Mouse (Mus musculus) G1E (cell line): ENCODE data around the gene Gm42372. TPM values are rescaled to one million over a fixed set of nuclear protein-coding genes. Genes with fewer than 3 reads are reported as not detected.

ENCODE experiments used
- ATAC-seq: 2 replicates; pipeline ENCODE4 v1.8.0; 2016; ENCODE audit warnings: mild to moderate bottlenecking; ENCODE audit not compliant: insufficient number of reproducible peaks, poor library complexity, low FRiP score, severe bottlenecking; ENCODE audit errors: extremely low read depth
- DNase-seq: peaks from one replicate; pipeline ENCODE4 v3.0.0; 2012; ENCODE audit warnings: low spot score
- H3K27me3 ChIP-seq: 2 replicates; pipeline ENCODE4 v1.6.1; 2012; ENCODE audit warnings: mild to moderate bottlenecking, low read length, inconsistent platforms; ENCODE audit not compliant: insufficient read depth
- H3K36me3 ChIP-seq: replicated peaks from 2 replicates; pipeline ENCODE3; 2012; ENCODE audit warnings: mild to moderate bottlenecking, inconsistent platforms
- H3K4me1 ChIP-seq: 2 replicates; pipeline ENCODE4 v1.6.1; 2012; ENCODE audit warnings: low read depth, low read length, inconsistent platforms, mixed read lengths; ENCODE audit not compliant: insufficient read depth
- H3K4me3 ChIP-seq: 2 replicates; pipeline ENCODE4 v1.5.1; 2012; ENCODE audit warnings: low read depth, mild to moderate bottlenecking, inconsistent platforms, low read length, moderate library complexity, mixed read lengths
- H3K9me3 ChIP-seq: replicated peaks from 2 replicates; pipeline ENCODE4 v1.6.1; 2012; ENCODE audit warnings: inconsistent platforms
- CTCF ChIP-seq: IDR thresholded peaks from 2 replicates; pipeline ENCODE4 v1.5.1; 2012; ENCODE audit warnings: low read depth, low read length, inconsistent platforms, mixed read lengths
- GATA1 ChIP-seq: IDR thresholded peaks from 2 replicates; pipeline ENCODE4 v1.6.1; 2012; ENCODE audit warnings: borderline replicate concordance, low read length, inconsistent platforms, mixed read lengths
- GATA2 ChIP-seq: IDR thresholded peaks from 2 replicates; pipeline ENCODE4 v1.6.1; 2012; ENCODE audit warnings: low read depth, low read length, inconsistent platforms, borderline replicate concordance
- POLR2AphosphoS5 ChIP-seq: IDR thresholded peaks from 2 replicates; pipeline ENCODE4 v1.6.1; 2012; ENCODE audit warnings: low read depth, low read length, inconsistent platforms; ENCODE audit not compliant: insufficient replicate concordance
- TAL1 ChIP-seq: conservative IDR thresholded peaks from 2 replicates; pipeline ENCODE4 v1.6.1; 2012; ENCODE audit warnings: low read depth, low read length, inconsistent platforms, mixed read lengths
- polyA plus RNA-seq: library from polyadenylated mRNA; stranded (reverse); fragments of >175 nt; gene quantifications from 2 replicates; pipeline ENCODE4 v1.2.3, GENCODE M21; 2012
- total RNA-seq, 2 experiments: library from RNA; stranded (forward) in 1 of 2; stranded (reverse) in 1 of 2; fragments of 200-1000 nt in 1 of 2; fragments of >200 nt in 1 of 2; fragmentation: Nextera tagmentation in 1 of 2; gene quantifications; 2 replicates each; pipeline ENCODE4 v1.2.3; 2014 to 2017

The Gm42372 gene
- total and polyA plus RNA-seq, 3 experiments, result 0.22 TPM; not detected in 2

DNA sequence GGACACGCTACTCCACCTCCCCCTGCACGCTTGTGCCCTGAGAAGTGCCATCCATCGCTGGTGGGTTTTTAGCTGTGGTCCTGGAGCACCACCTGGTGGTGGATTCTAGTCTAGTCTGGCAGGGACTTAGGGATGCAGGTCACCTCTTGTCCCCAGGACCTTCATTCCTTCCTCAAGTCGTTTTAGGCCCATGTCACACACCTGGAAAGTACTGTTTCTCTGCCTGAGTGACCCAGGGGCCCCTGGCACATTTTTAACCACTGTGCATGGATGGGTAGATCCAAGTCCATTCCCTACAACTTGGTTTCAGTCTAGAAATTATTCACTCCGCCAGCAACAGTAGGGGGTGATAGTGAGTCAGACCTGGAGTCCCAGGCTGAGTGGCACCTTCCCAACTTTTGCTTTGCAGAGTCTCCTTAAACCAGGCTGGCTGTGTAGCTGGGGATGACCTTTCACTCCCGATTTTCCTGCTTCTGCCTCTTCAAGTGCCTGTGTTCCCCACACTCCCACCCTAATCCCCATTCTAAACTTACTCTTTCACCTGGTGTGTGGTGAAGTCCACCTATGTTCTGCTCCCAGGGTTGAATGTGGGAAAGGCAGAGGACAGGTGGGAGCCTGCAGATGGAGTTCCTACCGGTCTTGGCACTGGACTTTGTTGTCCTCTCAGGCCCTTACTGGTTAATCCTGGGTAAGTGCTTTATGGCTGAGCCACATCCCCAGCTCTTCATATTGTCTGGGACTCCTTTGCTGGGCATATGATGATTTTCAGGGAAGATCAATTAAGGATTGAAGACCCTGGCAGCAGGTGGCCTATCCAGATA lies 19.7 kb downstream of the Gm42372 start:
- H3K4me3 ChIP-seq, result no peak overlapping the region
- DNase-seq (peak; percentile 40), ATAC-seq (no peak)
- peaks cover 66% of the 10 kb centered on the region for H3K4me1 ChIP-seq
- TF ChIP-seq GATA2, result no peak
- TF ChIP-seq CTCF, result peak; percentile 58
- H3K27me3 ChIP-seq, result no peaks in the 10 kb centered on the region
- H3K36me3 ChIP-seq, result peaks cover 53% of the 10 kb centered on the region
- no peaks in the 10 kb centered on the region for H3K9me3 ChIP-seq

DNA sequence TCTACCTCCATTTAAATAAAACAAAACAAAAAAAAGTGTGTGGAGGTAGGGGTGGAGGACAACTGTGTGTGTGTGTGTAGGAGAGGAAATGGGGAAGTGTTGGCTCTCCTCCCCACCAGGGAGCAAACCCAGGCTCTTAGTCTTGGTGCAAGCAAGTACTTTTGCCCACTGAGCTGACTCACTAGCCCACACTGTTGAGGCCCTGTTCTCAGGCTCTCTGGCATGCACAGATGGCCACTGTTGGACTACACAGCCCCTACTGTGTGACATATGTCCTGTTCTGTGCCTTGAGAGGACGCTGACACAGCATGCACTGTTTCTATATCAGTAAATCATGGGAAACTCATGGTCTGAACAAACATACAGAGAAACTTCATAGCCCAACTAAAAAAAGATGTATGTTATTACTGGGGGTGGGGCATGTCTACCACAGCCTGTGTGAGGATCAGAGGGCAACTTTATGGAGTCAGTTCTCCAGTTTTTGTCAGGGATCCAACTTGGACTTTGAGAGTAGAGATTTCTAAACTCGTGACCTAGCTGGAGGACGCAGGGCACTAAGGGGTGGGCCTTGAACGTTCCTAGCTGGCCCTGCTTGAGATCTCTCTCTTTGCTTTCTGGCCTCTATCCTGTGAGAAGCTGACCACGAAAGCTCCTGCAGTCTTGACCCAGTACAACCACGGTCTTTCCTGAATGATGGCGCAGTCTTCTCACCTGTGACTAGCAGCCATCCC lies 20.5 kb downstream of the Gm42372 start:
- DNase-seq (no peak), ATAC-seq (peak; percentile 15; the same call in 1 of the 2 replicates)
- no peak for TF ChIP-seq CTCF
- TF ChIP-seq GATA1, result no peak
- Histone ChIP-seq H3K27me3 (no peaks in the 10 kb centered on the region), H3K4me3 (no peak overlapping the region), H3K4me1 (peaks cover 58% of the 10 kb centered on the region), H3K36me3 (peaks cover 61% of the 10 kb centered on the region), H3K9me3 (no peaks in the 10 kb centered on the region)

DNA sequence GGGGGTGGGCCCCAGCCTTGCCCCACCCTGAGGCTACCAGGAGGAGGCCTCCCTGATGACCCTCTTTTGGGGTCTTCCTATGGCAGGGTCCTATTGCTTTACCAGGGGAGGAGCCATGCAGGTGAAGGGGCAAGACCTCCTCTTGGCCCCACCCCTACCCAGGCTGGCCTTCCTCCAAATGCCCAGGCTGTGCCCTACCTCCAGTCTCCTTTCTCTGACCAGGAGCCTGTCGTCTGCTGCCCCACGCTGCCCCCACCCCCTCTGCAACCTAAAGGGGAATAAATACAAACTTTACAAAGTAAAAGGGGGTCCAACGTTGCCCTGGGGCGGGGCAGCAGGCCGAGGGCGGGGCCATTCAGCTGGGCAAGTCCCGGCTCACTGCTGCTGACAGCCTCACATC lies 21.8 kb downstream of the Gm42372 start:
- TF ChIP-seq CTCF (no peak), GATA2 (no peak), POLR2AphosphoS5 (no peak), TAL1 (no peak), GATA1 (no peak)
- DNase-seq, result no peak
- H3K4me1 ChIP-seq, result peaks cover 50% of the 10 kb centered on the region
- ATAC-seq, result no peak
- no peaks in the 10 kb centered on the region for H3K27me3 ChIP-seq
- H3K4me3 ChIP-seq, result no peak overlapping the region
- H3K9me3 ChIP-seq, result no peaks in the 10 kb centered on the region
- H3K36me3 ChIP-seq, result peaks cover 74% of the 10 kb centered on the region

DNA sequence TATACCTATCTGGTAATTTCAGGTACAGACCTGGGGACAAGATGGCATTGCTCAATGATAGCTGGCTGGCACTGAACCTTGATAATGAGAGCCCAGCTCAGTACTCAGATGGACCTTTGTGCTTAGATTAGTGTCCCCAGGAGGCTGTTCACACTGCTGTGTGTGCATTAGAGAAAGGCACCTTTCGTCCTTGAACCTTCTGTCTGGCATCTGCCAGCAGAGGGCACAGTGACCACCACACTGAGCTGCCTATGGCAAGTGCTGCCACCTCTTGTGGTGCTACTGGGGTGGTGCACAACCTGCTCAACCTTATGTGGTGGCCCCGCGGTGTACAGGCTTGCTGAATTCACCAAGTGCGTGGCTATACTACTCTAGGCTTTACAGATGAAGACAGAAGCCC lies 24.4 kb downstream of the Gm42372 start:
- no peaks in the 10 kb centered on the region for H3K9me3 ChIP-seq
- no peak for ATAC-seq
- peaks cover 96% of the 10 kb centered on the region for H3K36me3 ChIP-seq
- no peak overlapping the region for H3K4me3 ChIP-seq
- H3K4me1 ChIP-seq, result peaks cover 38% of the 10 kb centered on the region
- DNase-seq, result no peak
- no peaks in the 10 kb centered on the region for H3K27me3 ChIP-seq
- TF ChIP-seq GATA1 (no peak), GATA2 (no peak), CTCF (no peak), POLR2AphosphoS5 (no peak), TAL1 (no peak)

DNA sequence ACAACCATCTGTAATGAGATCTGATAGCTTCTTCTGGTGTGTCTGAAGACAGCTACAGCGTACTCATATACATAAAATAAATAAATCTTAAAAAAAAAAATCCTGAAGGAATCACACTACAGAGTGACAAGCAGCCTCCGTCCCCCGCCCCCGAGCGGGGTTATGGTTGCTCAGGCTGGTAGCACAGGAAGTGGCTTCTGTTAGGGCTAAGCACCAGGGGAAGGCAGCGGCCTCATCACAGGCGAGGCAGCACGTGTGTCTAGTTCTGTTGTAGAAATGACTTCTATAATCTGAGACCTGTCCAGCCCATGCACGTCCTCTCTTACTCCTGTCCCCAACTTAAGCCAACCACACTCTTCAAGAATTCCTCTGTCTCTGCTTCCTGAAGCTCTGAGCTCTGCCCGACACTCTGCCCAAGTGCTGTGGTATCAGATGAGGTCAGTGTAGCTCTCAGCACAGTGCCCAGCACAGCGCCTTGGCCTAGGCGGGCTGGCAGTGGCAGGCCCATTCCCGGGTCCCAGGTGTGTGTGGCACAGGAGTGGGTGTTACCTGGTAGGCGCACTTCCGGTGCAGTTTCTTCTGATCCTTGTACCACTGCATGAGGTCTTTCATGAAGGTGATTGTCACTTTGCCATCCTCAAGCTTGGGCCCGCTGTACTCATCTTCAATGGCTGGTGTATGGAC lies 26.6 kb downstream of the Gm42372 start:
- ATAC-seq (no peak), DNase-seq (no peak)
- Histone ChIP-seq H3K36me3 (peaks cover 100% of the 10 kb centered on the region), H3K4me1 (peaks cover 25% of the 10 kb centered on the region), H3K4me3 (no peak overlapping the region), H3K9me3 (no peaks in the 10 kb centered on the region), H3K27me3 (no peaks in the 10 kb centered on the region)
- TF ChIP-seq TAL1, result no peak
- TF ChIP-seq CTCF, result no peak
- no peak for TF ChIP-seq POLR2AphosphoS5
- no peak for TF ChIP-seq GATA2

DNA sequence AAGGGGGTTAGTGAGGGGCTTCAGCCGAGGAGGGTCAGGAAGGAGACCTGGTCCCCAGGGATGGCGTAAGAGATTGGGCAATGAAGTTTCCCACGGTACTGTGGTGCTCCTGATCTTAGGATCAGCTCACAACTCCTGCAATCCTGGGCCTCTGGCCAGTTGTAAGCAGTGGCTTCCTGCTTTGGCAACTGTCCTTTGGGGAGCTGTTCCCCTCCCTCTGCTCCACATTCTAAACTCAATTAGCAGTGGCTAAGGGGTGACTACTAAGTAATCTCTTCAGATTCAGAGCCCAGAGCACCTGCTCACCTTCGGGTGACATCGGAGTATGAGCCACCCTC lies 27.1 kb downstream of the Gm42372 start:
- ATAC-seq (no peak), DNase-seq (no peak)
- Histone ChIP-seq H3K27me3 (no peaks in the 10 kb centered on the region), H3K4me1 (peaks cover 27% of the 10 kb centered on the region), H3K9me3 (no peaks in the 10 kb centered on the region), H3K36me3 (peaks cover 100% of the 10 kb centered on the region), H3K4me3 (no peak overlapping the region)
- TF ChIP-seq GATA1, result no peak
- no peak for TF ChIP-seq POLR2AphosphoS5
- TF ChIP-seq CTCF, result no peak
- TF ChIP-seq TAL1, result no peak
- no peak for TF ChIP-seq GATA2
